Mouse (Mus musculus) kidney, adult 2 months (tissue): ENCODE results near the gene Tmem51. TPM values are rescaled to one million over a fixed set of nuclear protein-coding genes. Genes with fewer than 3 reads are reported as not detected.

Experiments
- DNase-seq: peaks from one replicate; pipeline ENCODE4 v3.0.0; 2021
- H3K27ac ChIP-seq: fragments of 200-500 bp; 2 replicates; pipeline ENCODE4 v1.5.1; 2012; ENCODE audit warnings: low read depth, low read length, control low read depth, inconsistent platforms; ENCODE audit not compliant: insufficient read depth
- H3K27me3 ChIP-seq: fragments of 200-500 bp; replicated peaks from 2 replicates; pipeline ENCODE4 v1.6.1; 2012; ENCODE audit warnings: mild to moderate bottlenecking, moderate library complexity, low read length, inconsistent platforms; ENCODE audit not compliant: control insufficient read depth, insufficient read depth
- H3K36me3 ChIP-seq: fragments of 200-500 bp; 2 replicates; pipeline ENCODE4 v1.6.1; 2012; ENCODE audit warnings: mild to moderate bottlenecking, moderate library complexity, low read length, inconsistent platforms; ENCODE audit not compliant: control insufficient read depth, insufficient read depth
- H3K4me1 ChIP-seq: fragments of 200-500 bp; 2 replicates; pipeline ENCODE4 v1.6.1; 2011; ENCODE audit warnings: low read length; ENCODE audit not compliant: control insufficient read depth, insufficient read depth
- H3K4me3 ChIP-seq: fragments of 200-500 bp; 2 replicates; pipeline ENCODE4 v1.5.1; 2011; ENCODE audit warnings: mild to moderate bottlenecking, low read depth, low read length, control low read depth; ENCODE audit not compliant: insufficient read depth
- CTCF ChIP-seq: fragments of 200-500 bp; conservative IDR thresholded peaks from 2 replicates; pipeline ENCODE4 v1.5.1; 2011; ENCODE audit warnings: low read depth, mild to moderate bottlenecking, control low read depth, low read length, moderate library complexity, mixed read lengths; ENCODE audit not compliant: insufficient read depth, insufficient read length
- POLR2A ChIP-seq: fragments of 200-500 bp; IDR thresholded peaks from one replicate; pipeline ENCODE4 v1.6.1; 2011; ENCODE audit warnings: low read depth, low read length, control low read depth
- WGBS: fragments of 180-500 bp; shearing (Covaris S2); methylation state at CpG from one replicate; pipeline ENCODE4 v1.1.7; 2018; 5-methylcytosine and 5-hydroxymethylcytosine counted together
- polyA plus RNA-seq: library from polyadenylated mRNA; depleted of rRNA; stranded (reverse); fragments of >200 nt; gene quantifications from 2 replicates; pipeline ENCODE4 v1.2.3, GENCODE M21; 2012

Tmem51 gene
- polyA plus RNA-seq, 1 experiment: 60.4 TPM

- H3K4me3 ChIP-seq: no peak overlapping the region
- no peak for DNase-seq
- peaks cover 60% of the 10 kb centered on the region for H3K4me1 ChIP-seq
- no peaks in the 10 kb centered on the region for H3K36me3 ChIP-seq
- H3K27me3 ChIP-seq: no peaks in the 10 kb centered on the region
- no peak overlapping the region for H3K27ac ChIP-seq
- no peak for TF ChIP-seq POLR2A
- TF ChIP-seq CTCF: no peak
- WGBS: 69% methylated on average over 11 of the region's 11 CpGs
These were observed 8.2 kb downstream of the Tmem51 start for GRCm38 (mm10) chr4:142075931-142076330.

GRCm38 (mm10) chr4:142074060-142074732 lies 9.9 kb downstream of the Tmem51 start:
- Histone ChIP-seq H3K4me3 (no peak overlapping the region), H3K27ac (no peak overlapping the region), H3K4me1 (peaks cover 57% of the 10 kb centered on the region), H3K36me3 (no peaks in the 10 kb centered on the region), H3K27me3 (no peaks in the 10 kb centered on the region)
- no peak for DNase-seq
- TF ChIP-seq POLR2A (no peak), CTCF (no peak)
- 68% methylated on average over 13 of the region's 13 CpGs for WGBS

- peak overlapping the region; percentile 84 for H3K27ac ChIP-seq
- WGBS: 22% methylated on average over 18 of the region's 18 CpGs
- H3K4me1 ChIP-seq: peaks cover 40% of the 10 kb centered on the region
These were observed 12.7 kb downstream of the Tmem51 start for GRCm38 (mm10) chr4:142071243-142071991.

GRCm38 (mm10) chr4:142070840-142071239 lies 13.3 kb downstream of the Tmem51 start:
- Histone ChIP-seq H3K4me1 (peaks cover 41% of the 10 kb centered on the region), H3K27ac (peak overlapping the region; percentile 84), H3K4me3 (no peak overlapping the region), H3K36me3 (no peaks in the 10 kb centered on the region), H3K27me3 (no peaks in the 10 kb centered on the region)
- DNase-seq: peak; percentile 92
- TF ChIP-seq CTCF (no peak), POLR2A (no peak)
- 9% methylated on average over 8 of the region's 8 CpGs for WGBS

More at GRCm38 (mm10) chr4:142071243-142071991, 12.7 kb downstream of the Tmem51 start:
- no peak for DNase-seq
- no peaks in the 10 kb centered on the region for H3K27me3 ChIP-seq
- H3K36me3 ChIP-seq: no peaks in the 10 kb centered on the region
- H3K4me3 ChIP-seq: no peak overlapping the region
- TF ChIP-seq POLR2A (no peak), CTCF (no peak)

GRCm38 (mm10) chr4:142068899-142069812 lies 14.9 kb downstream of the Tmem51 start:
- Histone ChIP-seq H3K4me1 (peaks cover 46% of the 10 kb centered on the region), H3K27me3 (no peaks in the 10 kb centered on the region), H3K27ac (peak overlapping the region; percentile 19), H3K4me3 (no peak overlapping the region), H3K36me3 (no peaks in the 10 kb centered on the region)
- DNase-seq: no peak
- TF ChIP-seq POLR2A (no peak), CTCF (no peak)
- WGBS: 53% methylated on average over 18 of the region's 18 CpGs

GRCm38 (mm10) chr4:142066576-142066975 lies 17.5 kb downstream of the Tmem51 start:
- WGBS: 18% methylated on average over 4 of the region's 4 CpGs
- no peaks in the 10 kb centered on the region for H3K36me3 ChIP-seq
- no peak overlapping the region for H3K4me3 ChIP-seq
- peak overlapping the region; percentile 57 for H3K27ac ChIP-seq
- H3K27me3 ChIP-seq: no peaks in the 10 kb centered on the region
- H3K4me1 ChIP-seq: peaks cover 59% of the 10 kb centered on the region
- TF ChIP-seq POLR2A: no peak
- no peak for TF ChIP-seq CTCF
- peak; percentile 72 for DNase-seq
